Mouse (Mus musculus): ENCODE measurements around the gene Nmnat2. TPM values are rescaled to one million over a fixed set of nuclear protein-coding genes. Genes with fewer than 3 reads are reported as not detected.

Gene Nmnat2
- polyA plus RNA-seq, 1 experiment from 2014 or later, result 52.2 TPM

DNA sequence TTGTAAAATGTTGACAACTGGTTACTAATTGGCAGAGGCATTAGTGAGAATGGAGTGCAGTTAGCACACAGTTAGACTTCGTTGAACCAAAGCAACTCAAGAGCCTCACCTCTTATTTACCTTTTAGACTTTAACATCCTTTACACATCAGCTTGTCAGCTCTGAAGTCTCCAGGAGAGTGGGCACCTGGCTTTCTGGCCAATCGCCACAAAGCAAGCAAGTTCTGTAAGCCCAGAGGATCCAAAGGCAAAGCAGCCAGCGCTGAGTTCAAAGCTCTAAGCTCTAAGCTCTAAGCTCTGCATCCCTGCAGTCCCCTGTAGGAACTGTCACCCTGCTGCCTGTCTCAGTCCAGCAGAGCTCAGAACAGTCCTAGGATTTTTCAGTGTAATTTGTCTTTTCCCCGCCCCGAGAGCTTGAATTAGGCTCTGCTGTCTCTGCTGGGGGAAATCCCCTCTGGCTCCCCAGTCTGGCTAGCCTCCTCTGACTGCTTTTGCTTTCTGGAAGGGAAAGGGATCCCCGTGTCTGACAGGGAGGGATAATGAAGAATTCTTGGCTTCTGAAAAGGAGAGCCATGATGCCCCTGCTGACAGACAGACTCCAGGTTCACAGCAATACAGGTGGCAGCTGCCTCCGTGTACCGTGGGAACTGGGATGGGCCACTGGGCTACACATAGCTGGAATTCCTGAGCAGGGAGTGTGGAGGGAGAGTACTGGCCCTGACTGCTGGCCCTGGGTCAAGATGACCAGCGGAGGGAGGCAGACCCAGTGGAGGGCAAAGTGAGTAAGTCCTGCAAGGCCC, 136.8 kb downstream of the Nmnat2 start:
- ATAC-seq (ENCODE audit: low FRiP score, low read depth), result no peak; the same call in 1 of the 2 replicates
- H3K9ac ChIP-seq, result no peak overlapping the region
- no peak overlapping the region for H3K4me3 ChIP-seq
- no peaks in the 10 kb centered on the region for H3K36me3 ChIP-seq
- 31% methylated on average over 9 of the region's 9 CpGs for WGBS
- no peak overlapping the region for H3K27ac ChIP-seq
- H3K4me1 ChIP-seq, result peaks cover 4% of the 10 kb centered on the region; the same call in 1 of the 2 replicates
- H3K27me3 ChIP-seq (replicated peaks), result no peaks in the 10 kb centered on the region; the same call in 1 of the 2 replicates
- H3K9me3 ChIP-seq, result no peaks in the 10 kb centered on the region
- no peak overlapping the region for H3K4me2 ChIP-seq (replicated peaks)

DNA sequence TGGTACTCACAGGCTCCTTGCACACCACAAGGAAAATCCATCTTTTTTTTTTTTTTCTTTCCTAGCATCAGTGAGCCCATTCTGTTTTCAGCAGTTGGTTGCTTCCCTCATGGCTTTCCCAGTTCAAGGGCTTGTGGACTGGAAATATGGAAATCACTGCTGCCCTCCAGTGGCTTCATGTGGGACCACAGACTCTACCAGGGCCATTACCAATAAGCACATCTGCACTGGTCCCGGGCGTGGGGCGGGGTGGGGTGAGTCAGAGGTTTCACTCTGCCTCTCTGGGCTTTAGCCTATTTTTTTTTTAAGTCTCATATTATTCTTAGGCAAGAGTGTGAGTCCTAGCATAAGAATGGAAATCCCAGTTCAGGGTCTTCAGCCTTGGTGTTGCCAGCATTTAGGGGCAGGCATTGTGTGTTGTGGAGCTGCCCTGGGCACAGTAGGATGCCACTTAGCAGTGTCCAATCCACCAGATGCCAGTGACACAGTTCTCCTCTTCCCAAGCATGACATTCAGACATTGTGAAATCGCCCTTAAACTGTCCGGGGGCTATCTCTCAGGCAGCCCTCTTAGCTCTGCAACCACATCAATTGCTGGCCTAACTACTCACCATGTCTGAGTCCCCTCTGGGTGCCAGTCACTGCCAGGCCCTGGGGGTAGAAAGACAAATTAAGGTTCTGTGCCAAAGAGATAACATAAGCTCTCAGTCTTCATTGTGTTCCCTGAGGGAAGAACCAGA, 137.6 kb downstream of the Nmnat2 start:
- no peak overlapping the region for H3K4me3 ChIP-seq
- no peaks in the 10 kb centered on the region for H3K9me3 ChIP-seq
- no peak overlapping the region for H3K9ac ChIP-seq
- WGBS, result 51% methylated on average over 5 of the region's 5 CpGs
- no peak overlapping the region for H3K4me2 ChIP-seq (replicated peaks)
- no peaks in the 10 kb centered on the region; the same call in 1 of the 2 replicates for H3K27me3 ChIP-seq (replicated peaks)
- no peak for ATAC-seq (ENCODE audit: low FRiP score, low read depth)
- H3K27ac ChIP-seq, result no peak overlapping the region
- peaks cover 4% of the 10 kb centered on the region; the same call in 1 of the 2 replicates for H3K4me1 ChIP-seq
- H3K36me3 ChIP-seq, result peaks cover 5% of the 10 kb centered on the region; the same call in 1 of the 2 replicates

DNA sequence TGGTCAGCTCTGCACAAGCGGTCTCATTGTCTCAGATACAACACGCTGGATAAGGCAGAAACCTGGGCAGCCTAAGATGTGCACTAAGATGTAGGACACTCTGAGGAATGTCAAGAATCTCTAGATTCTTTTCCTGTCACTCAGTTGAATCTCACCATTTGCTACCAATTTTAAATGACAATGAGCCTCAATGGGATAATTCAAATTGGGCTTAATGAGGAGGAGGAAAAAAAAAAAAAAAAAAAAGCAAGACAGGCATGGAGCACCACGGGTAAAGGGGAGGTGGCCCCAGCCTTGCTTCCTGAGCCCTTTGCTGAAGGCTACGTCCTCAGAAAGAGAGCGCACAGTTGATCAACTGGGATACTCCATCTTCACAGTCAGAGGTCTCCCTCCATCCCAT, 138.4 kb downstream of the Nmnat2 start:
- H3K4me3 ChIP-seq, result no peak overlapping the region
- peaks cover 7% of the 10 kb centered on the region; the same call in 1 of the 2 replicates for H3K36me3 ChIP-seq
- no peak overlapping the region for H3K27ac ChIP-seq
- peaks cover 4% of the 10 kb centered on the region; the same call in 1 of the 2 replicates for H3K4me1 ChIP-seq
- no peak overlapping the region for H3K4me2 ChIP-seq (replicated peaks)
- H3K9me3 ChIP-seq, result no peaks in the 10 kb centered on the region
- WGBS, result 64% methylated on average over 5 of the region's 5 CpGs
- ATAC-seq (ENCODE audit: low FRiP score, low read depth), result no peak
- H3K9ac ChIP-seq, result no peak overlapping the region
- no peaks in the 10 kb centered on the region; the same call in 1 of the 2 replicates for H3K27me3 ChIP-seq (replicated peaks)

DNA sequence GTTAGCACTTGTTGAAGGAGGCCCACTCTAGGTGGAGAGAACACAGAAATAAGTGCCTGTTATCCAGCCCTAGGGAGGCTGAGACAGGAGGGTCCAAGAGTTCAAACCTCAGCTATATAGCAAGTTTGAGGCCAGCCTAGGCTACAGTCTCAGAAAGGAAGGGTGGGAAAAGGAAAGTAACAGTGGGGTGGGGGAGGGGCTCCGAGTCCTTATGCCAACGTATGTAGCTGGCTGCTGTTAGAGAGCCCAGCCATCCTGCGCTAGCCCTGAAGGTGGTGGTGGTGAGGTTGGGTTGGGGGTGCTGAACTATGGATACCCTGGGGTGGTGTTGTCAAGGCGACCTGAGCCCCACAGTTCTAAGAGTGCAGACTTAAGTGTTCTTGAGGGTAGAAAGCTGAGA, 138.8 kb downstream of the Nmnat2 start:
- 74% methylated on average over 4 of the region's 4 CpGs for whole genome bisulfite sequencing
- ATAC-seq (ENCODE audit: low FRiP score, low read depth), result no peak
- H3K9ac ChIP-seq, result no peak overlapping the region
- no peaks in the 10 kb centered on the region for H3K9me3 ChIP-seq
- no peaks in the 10 kb centered on the region; the same call in 1 of the 2 replicates for H3K27me3 ChIP-seq (replicated peaks)
- H3K4me1 ChIP-seq, result peaks cover 4% of the 10 kb centered on the region; the same call in 1 of the 2 replicates
- no peak overlapping the region for H3K4me2 ChIP-seq (replicated peaks)
- no peak overlapping the region for H3K27ac ChIP-seq
- H3K36me3 ChIP-seq, result peaks cover 7% of the 10 kb centered on the region; the same call in 1 of the 2 replicates
- no peak overlapping the region for H3K4me3 ChIP-seq

DNA sequence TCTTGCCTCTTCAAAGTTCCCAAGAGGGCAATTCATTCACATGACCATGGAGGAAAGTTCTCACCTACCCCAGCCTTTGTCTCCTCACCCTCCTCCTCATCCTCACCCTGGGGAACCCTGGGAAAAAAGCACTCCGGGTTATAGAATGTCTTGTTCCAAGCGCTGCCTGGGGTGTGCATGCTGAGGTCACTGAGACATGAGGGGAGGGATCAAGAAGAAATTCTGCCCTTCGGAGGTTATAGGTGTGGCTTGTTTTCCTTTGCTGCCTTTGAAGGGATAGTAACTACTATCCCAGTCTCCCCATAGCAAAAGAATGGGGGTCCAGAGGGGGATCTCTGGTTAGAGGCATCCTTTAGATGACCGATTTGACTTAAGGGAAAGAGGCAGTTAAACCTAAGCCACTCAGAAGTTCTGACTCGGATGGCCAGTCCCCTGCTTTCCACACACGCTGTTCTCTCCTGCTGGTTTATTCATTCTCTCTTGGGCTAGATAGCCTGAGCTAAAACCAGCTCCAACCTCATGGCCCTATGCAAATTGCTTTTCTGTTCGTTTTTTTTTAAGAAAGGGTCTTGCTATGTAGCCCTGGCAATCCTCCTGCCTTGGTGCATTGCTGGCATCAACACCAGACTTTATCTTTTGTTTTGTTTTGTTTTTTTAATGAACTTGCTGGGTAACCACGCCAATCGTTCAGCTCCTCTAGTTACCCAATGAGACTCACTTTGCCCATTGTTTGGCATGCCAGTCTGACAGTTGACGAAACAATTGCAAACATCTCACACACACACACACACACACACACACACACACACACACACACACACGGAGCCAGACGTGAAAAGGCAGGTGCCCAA, 139.7 kb downstream of the Nmnat2 start:
- no peaks in the 10 kb centered on the region; the same call in 1 of the 2 replicates for H3K27me3 ChIP-seq (replicated peaks)
- H3K9ac ChIP-seq, result no peak overlapping the region
- no peak for ATAC-seq (ENCODE audit: low FRiP score, low read depth)
- H3K9me3 ChIP-seq, result no peaks in the 10 kb centered on the region
- H3K4me1 ChIP-seq, result peaks cover 4% of the 10 kb centered on the region; the same call in 1 of the 2 replicates
- WGBS, result 40% methylated on average over 12 of the region's 12 CpGs
- no peak overlapping the region for H3K4me3 ChIP-seq
- no peak overlapping the region for H3K4me2 ChIP-seq (replicated peaks)
- H3K27ac ChIP-seq, result no peak overlapping the region
- peaks cover 7% of the 10 kb centered on the region; the same call in 1 of the 2 replicates for H3K36me3 ChIP-seq

DNA sequence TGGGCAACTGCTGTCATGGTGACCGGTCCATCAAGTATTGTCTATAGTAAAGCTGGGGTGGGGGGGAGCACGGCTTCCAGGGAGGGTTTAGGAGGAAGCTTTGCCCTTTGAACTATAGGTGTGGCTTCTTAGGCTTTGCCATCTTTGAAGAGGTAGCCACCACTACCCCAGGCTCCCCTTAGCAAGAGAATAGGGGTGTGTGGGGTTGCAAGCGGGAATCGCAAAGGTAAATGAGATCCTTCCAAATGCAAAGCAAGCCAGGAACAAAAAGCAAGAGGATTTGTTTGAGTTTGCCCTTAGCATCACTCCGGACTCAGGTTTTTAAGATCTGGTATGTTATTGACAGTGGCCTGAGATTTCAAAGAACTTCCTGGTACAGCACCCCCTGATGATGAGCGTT, 140.5 kb downstream of the Nmnat2 start:
- Histone ChIP-seq H3K4me1 (peaks cover 4% of the 10 kb centered on the region; the same call in 1 of the 2 replicates), H3K9me3 (no peaks in the 10 kb centered on the region), H3K27ac (no peak overlapping the region), H3K36me3 (peaks cover 7% of the 10 kb centered on the region; the same call in 1 of the 2 replicates), H3K4me2 (replicated peaks) (no peak overlapping the region), H3K27me3 (replicated peaks) (no peaks in the 10 kb centered on the region; the same call in 1 of the 2 replicates), H3K9ac (no peak overlapping the region), H3K4me3 (no peak overlapping the region)
- 49% methylated on average over 6 of the region's 6 CpGs for WGBS
- ATAC-seq (ENCODE audit: low FRiP score, low read depth), result no peak

DNA sequence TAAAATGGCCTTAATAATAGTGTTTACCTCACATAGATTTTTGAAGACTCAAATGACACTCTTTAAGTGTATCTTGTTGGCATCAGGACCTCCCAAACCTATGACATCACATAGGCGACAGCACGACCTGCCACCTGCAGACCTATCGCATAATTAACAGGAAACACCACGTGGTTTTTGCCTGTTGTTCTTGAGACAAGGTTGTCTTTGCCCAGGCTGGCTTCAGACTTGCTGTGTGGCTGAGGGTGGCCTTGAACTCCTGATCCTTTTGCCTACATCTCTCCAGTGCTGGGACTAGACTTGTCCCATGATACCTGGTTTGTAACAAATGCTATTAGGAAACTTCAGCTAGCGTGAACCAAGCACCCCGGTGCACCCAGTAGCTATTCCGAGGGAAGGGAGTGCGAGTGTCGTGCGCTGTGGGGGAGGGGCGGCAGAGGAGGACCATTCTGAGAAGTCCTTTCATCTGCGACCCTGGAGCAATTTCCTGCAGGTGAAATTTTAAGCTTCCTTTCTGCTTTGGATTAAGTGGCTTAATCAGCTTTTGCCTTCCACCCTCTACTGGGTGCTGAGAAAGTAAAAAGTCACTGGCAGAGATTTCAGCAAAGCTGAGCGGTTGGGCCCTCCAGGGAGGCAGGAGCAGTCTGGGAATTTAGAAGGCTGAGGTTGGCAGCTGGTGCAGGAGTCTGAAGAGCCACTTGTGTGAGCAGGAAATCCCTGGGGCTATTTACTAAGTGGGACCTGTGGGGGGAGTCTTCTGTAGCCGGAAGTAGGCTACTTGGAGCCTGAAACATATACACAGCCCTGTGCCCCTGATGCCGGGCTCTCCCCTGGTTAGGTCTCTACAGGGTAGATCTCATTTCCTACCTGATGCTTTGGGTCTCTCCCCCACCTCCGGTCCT, 141.3 kb downstream of the Nmnat2 start:
- no peaks in the 10 kb centered on the region for H3K9me3 ChIP-seq
- no peak overlapping the region for H3K4me2 ChIP-seq (replicated peaks)
- 26% methylated on average over 16 of the region's 16 CpGs for WGBS
- H3K36me3 ChIP-seq, result peaks cover 7% of the 10 kb centered on the region; the same call in 1 of the 2 replicates
- H3K4me1 ChIP-seq, result peaks cover 4% of the 10 kb centered on the region; the same call in 1 of the 2 replicates
- no peak overlapping the region for H3K9ac ChIP-seq
- H3K4me3 ChIP-seq, result no peak overlapping the region
- H3K27ac ChIP-seq, result no peak overlapping the region
- no peak for ATAC-seq (ENCODE audit: low FRiP score, low read depth)
- H3K27me3 ChIP-seq (replicated peaks), result no peaks in the 10 kb centered on the region; the same call in 1 of the 2 replicates

DNA sequence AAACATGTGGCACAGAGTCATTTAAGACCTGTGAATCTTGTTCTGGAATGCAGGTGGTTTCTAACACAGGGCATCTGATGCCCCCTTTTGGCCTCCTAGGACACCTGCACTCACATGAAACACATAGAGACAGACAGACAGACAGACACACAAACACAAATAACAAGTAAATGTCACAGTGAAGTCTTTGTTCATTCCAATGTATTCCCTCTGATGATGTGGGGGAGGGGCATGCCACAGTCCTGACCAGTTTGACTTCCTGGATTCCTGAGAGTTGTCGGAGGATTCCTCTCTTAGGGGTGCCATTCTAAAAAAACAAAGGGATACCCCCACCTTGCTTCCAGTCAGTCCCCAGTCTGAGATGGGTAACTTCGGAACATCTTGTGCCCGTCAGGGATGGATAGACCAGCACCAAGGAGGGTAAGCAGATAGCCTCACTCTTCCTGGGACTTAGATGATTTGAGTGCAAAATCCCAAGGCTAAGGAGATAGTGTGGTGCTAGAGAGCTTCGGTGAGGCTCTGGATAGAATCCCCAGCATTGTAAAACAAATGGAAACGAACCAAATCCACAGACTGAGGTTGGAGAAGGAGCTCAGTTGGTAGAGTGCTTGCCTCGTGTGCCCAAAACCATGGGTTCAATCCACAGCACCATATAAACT, 142.4 kb downstream of the Nmnat2 start:
- WGBS, result 89% methylated on average over 6 of the region's 6 CpGs
- ATAC-seq (ENCODE audit: low FRiP score, low read depth), result no peak

DNA sequence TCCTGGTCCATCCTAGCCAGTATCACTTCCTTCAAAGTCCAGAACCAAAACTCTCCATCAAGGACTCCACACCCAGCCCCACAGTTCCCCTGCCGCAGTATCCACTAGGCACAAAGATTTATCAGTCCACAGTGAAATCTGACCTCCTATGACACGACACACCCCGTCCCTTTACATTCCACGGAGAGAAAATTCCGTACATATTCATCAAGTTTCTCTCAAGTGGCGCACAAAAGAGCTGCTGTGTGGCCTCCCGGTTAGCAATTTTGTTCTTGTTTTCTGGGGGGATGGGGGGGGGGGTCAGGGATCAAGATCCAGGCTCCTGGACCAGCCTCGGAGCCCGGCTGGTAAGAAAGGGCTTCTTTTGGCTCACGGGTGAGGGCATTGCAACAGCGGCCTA, 143.8 kb downstream of the Nmnat2 start:
- Histone ChIP-seq H3K9me3 (no peaks in the 10 kb centered on the region), H3K4me2 (replicated peaks) (no peak overlapping the region), H3K27ac (no peak overlapping the region), H3K9ac (no peak overlapping the region), H3K4me1 (peaks cover 4% of the 10 kb centered on the region; the same call in 1 of the 2 replicates), H3K4me3 (no peak overlapping the region), H3K27me3 (replicated peaks) (no peaks in the 10 kb centered on the region; the same call in 1 of the 2 replicates), H3K36me3 (peaks cover 7% of the 10 kb centered on the region; the same call in 1 of the 2 replicates)
- 40% methylated on average over 11 of the region's 11 CpGs for WGBS
- ATAC-seq (ENCODE audit: low FRiP score, low read depth), result no peak

More for the DNA sequence above, 142.4 kb downstream of the Nmnat2 start:
- peaks cover 7% of the 10 kb centered on the region; the same call in 1 of the 2 replicates for H3K36me3 ChIP-seq
- H3K27ac ChIP-seq, result no peak overlapping the region
- H3K4me3 ChIP-seq, result no peak overlapping the region
- no peaks in the 10 kb centered on the region; the same call in 1 of the 2 replicates for H3K27me3 ChIP-seq (replicated peaks)
- no peak overlapping the region for H3K9ac ChIP-seq
- no peak overlapping the region for H3K4me2 ChIP-seq (replicated peaks)
- peaks cover 4% of the 10 kb centered on the region; the same call in 1 of the 2 replicates for H3K4me1 ChIP-seq
- H3K9me3 ChIP-seq, result no peaks in the 10 kb centered on the region

DNA sequence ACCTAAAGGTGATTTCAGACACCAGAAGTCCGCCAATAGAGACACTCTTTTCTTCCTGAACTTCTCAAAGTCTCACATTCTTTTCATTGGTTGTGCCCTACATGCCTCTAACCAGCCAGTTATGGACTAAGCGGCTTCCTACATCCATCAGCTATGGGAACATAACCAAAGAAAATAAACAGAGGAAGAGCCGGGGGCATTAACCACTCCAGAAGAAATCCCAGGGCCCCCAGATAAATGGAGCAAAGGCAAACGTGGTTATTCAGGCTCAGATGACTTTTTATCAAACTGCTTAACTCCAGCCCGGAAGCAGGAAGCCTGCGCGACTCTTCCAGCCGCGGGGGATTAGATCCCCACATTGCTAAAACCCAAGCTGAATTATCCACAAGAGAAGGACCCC, 146.1 kb downstream of the Nmnat2 start:
- no peak overlapping the region for H3K4me3 ChIP-seq
- H3K27ac ChIP-seq, result no peak overlapping the region
- peaks cover 4% of the 10 kb centered on the region; the same call in 1 of the 2 replicates for H3K4me1 ChIP-seq
- ATAC-seq (ENCODE audit: low FRiP score, low read depth), result no peak
- H3K9ac ChIP-seq, result no peak overlapping the region
- no peaks in the 10 kb centered on the region for H3K27me3 ChIP-seq (replicated peaks)
- H3K36me3 ChIP-seq, result peaks cover 10% of the 10 kb centered on the region; the same call in 1 of the 2 replicates
- H3K4me2 ChIP-seq (replicated peaks), result no peak overlapping the region
- 61% methylated on average over 9 of the region's 9 CpGs for WGBS
- no peaks in the 10 kb centered on the region for H3K9me3 ChIP-seq

Measured in neural tube, embryonic 12.5 days (tissue).